Mouse (Mus musculus) left cerebral cortex, postnatal 4 days (tissue): Measurements from ENCODE around the gene Ext2. TPM values are rescaled to one million over a fixed set of nuclear protein-coding genes. Genes with fewer than 3 reads are reported as not detected.

Source experiments
- DNase-seq: peaks from one replicate; pipeline ENCODE4 v3.0.0-alpha.2; 2022
- intact Hi-C: fragments of 180-260 bp; cut with DNase I; formaldehyde crosslinking; loops from one replicate; pipeline ENCODE4 v1.15.1; 2025
- total RNA-seq, 2 experiments: library from RNA; stranded (reverse); gene quantifications; 2 replicates each; pipeline ENCODE4 v1.2.3; 2021

Gene Ext2
- total RNA-seq, 2 experiments from 2014 or later, result 66.8 to 68.4 TPM

GRCm38 (mm10) chr2:93807440-93807839 lies 14.9 kb downstream of the Ext2 start:
- no peak for DNase-seq
- intact Hi-C loops, result no loop called here

GRCm38 (mm10) chr2:93806487-93807201 lies 15.7 kb downstream of the Ext2 start:
- no peak for DNase-seq

DNA sequence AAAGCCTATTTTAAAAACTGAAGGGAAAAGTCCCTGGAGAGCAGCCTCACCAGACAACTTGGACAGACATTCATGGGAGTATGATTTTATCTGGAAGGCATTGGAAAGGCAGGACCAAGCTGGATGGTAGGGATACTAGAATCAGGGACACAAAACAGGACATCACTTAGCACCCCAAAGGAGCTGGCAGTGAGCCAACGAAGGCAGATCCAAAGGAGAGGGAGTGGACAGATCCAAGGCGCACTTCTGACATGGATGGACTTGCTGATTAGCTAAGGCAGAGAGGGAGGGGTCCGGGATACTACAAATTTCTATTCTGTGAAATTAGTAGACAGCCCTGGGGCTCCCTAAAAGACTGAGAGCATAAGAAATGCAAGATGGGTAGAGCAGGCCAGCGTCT lies 16.8 kb downstream of the Ext2 start:
- intact Hi-C loops, result no loop called here
- DNase-seq, result no peak

More at GRCm38 (mm10) chr2:93806487-93807201, 15.7 kb downstream of the Ext2 start:
- intact Hi-C loops, result no loop called here

DNA sequence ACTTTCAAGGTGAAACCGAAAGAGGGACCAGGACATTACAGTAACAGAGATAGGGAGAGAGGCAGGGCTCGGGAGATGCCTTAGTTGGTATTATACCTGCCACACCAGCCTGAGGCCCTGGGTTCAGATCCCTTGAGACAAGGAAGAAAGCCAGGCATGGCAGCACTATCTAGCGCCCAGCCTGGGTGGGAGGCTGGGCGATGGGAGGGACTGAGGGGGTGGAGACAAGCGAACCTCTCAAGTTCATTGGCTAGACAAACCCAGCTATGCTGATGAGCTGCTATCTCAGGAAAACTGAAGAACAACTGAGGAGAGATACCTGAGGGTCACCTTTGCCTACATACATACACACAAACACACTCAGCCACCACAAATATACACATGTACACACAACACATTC lies 17.3 kb downstream of the Ext2 start:
- intact Hi-C loops, result no loop called here
- DNase-seq, result no peak

GRCm38 (mm10) chr2:93802947-93803346 lies 19.4 kb downstream of the Ext2 start:
- no peak for DNase-seq
- intact Hi-C loops, result no loop called here

- DNase-seq, result no peak
- intact Hi-C loops, result no loop called here
Measured at GRCm38 (mm10) chr2:93801097-93801496, 21.3 kb downstream of the Ext2 start.

- no peak for DNase-seq
- intact Hi-C loops, result no loop called here
Measured at GRCm38 (mm10) chr2:93797162-93797795, 25.1 kb downstream of the Ext2 start.

- no peak for DNase-seq
- intact Hi-C loops, result no loop called here
Measured at GRCm38 (mm10) chr2:93794375-93794774, 28.0 kb downstream of the Ext2 start.

- intact Hi-C loops, result no loop called here
- peak; percentile 88 for DNase-seq
Measured at GRCm38 (mm10) chr2:93791516-93792499, 30.6 kb downstream of the Ext2 start.

DNA sequence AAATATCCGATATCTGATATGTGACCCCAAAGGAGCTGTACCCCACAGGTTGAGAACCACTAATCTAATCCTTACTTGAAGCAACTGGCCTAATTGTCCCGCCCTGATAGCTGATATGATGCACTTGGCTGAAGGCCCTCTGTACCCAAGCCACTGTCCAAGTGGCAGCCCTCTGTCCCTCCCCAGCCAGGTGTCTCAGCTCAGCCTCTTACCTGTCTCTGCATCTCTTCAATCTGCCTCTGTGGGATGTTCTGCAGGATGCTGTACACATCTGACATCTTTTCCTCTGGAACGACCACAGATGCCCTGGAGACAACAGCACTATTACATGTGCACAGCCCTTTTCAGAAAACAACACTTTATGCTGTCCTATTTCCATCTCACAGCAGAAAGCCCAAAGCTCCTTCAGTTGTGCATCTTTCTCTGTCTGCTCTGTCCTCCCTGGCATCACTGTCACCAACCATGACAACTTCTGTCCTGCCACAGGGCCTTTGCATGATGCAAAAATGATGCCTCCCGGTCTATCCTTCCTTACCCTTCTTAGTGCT lies 31.5 kb downstream of the Ext2 start:
- intact Hi-C loops, result no loop called here
- DNase-seq, result no peak

DNA sequence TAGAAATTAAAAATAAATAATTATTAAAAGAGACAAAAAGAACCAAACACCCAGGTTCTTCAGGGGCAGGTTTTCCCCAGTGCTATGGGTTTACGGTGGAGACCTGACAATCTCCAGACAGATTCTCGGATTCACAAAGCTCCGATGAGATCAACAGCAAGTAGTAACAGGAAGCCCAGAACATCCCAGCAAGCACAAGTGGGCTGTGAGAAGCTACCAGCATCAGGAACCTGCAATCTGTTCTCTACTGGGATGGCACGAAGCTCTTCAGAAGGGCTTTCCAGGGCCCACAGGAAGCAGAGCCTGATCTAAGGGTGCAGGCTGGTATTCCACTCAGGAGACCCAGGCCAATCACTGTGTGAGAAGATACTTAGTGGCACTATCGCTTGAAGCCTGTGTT lies 33.8 kb downstream of the Ext2 start:
- intact Hi-C loops, result loop anchor here (5.0 kb wide), 1 partner anchor 311 kb away; no protein-coding TSS in a partner anchor
- DNase-seq, result no peak

- intact Hi-C loops, result loop anchor here (5.0 kb wide), 1 partner anchor 309 kb away; no protein-coding TSS in a partner anchor
- peak; percentile 83 for DNase-seq
Measured at GRCm38 (mm10) chr2:93786175-93786574, 36.2 kb downstream of the Ext2 start.

DNA sequence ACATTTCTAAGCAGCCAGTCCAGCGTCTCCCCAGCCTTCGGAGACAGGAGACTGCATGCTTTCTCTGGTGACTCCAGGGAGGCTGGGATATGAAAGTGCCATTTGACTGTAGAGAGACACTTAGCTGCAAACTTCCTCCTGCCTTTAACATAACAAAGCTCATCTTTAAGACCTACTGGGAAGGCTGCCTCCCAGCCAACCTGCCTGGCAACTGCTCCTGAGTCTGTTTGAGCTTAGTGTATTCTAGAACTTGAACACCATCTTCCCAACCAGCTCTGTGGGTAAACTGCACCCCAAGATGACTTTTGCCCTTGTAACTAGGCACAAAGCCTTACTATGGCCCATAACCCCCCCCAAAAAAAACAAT lies 37.0 kb downstream of the Ext2 start:
- intact Hi-C loops, result loop anchor here (5.0 kb wide), 1 partner anchor 308 kb away; no protein-coding TSS in a partner anchor
- no peak for DNase-seq

- peak; percentile 61 for DNase-seq
- intact Hi-C loops, result loop anchor here (5.0 kb wide), 1 partner anchor 308 kb away; no protein-coding TSS in a partner anchor
Measured at GRCm38 (mm10) chr2:93784721-93785431, 37.5 kb downstream of the Ext2 start.

GRCm38 (mm10) chr2:93783926-93784539 lies 38.3 kb downstream of the Ext2 start:
- DNase-seq, result peak; percentile 40
- intact Hi-C loops, result no loop called here

DNA sequence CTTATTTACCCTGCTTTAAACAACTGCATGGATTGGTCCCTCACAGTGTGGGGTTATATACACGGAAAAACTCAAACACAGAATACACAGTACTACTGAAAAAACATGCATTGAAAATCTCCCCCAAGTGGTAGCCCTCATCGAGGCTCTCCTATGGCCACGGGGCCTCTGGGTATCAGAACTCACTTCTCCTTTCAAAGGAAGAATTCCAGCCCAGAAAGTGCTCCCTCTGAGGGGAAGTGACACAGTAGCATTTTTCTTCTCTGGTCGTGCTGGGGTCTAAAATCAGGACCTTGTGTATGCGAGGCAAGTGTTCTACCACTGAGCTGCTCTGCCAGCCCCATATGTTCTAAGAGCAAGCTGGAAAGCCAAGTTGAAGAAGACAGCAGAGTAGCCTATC lies 39.7 kb downstream of the Ext2 start:
- intact Hi-C loops, result no loop called here
- no peak for DNase-seq

DNA sequence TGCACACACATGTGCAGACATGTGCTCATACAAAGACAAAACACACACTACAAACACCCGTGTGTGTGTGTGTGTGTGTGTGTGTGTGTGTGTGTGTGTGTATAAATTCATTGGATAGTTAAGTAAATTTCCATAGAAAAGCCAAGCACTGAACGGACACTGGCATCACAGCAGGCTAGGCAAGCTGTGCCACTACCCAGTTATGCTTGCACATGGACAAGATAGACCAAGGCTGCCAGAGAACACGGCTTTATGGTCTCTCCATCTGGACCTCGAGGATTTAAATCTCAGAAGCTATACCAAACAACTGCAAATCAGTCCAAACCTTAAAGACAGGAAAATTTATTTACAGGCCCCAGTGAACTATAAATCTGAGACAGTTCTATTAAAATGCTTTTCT lies 40.2 kb downstream of the Ext2 start:
- DNase-seq, result no peak
- intact Hi-C loops, result no loop called here

GRCm38 (mm10) chr2:93780528-93780927 lies 41.8 kb downstream of the Ext2 start:
- no peak for DNase-seq
- intact Hi-C loops, result no loop called here

GRCm38 (mm10) chr2:93779897-93780208 lies 42.5 kb downstream of the Ext2 start:
- intact Hi-C loops, result no loop called here
- DNase-seq, result no peak
